Mouse (Mus musculus) embryonic facial prominence, embryonic 10.5 days (tissue): Measurements from ENCODE around the gene Il12b. TPM values are rescaled to one million over a fixed set of nuclear protein-coding genes. Genes with fewer than 3 reads are reported as not detected.

ENCODE experiments used
- DNase-seq: peaks from one replicate; pipeline ENCODE4 v3.0.0-alpha.2; 2017; ENCODE audit warnings: low spot score
- H3K27ac ChIP-seq: fragments of 300-500 bp; sonication (generic); replicated peaks from 2 replicates; pipeline ENCODE4 v1.5.1; 2016; ENCODE audit warnings: mild to moderate bottlenecking
- H3K27me3 ChIP-seq: fragments of 300-500 bp; sonication (generic); replicated peaks from 2 replicates; pipeline ENCODE4 v1.6.1; 2016; ENCODE audit warnings: low read depth, mild to moderate bottlenecking; ENCODE audit not compliant: poor library complexity, severe bottlenecking
- H3K36me3 ChIP-seq: fragments of 300-500 bp; sonication (generic); replicated peaks from 2 replicates; pipeline ENCODE4 v1.6.1; 2016; ENCODE audit warnings: mild to moderate bottlenecking, moderate library complexity
- H3K4me1 ChIP-seq: fragments of 300-500 bp; sonication (generic); 2 replicates; pipeline ENCODE4 v1.6.1; 2016
- H3K4me3 ChIP-seq: fragments of 300-500 bp; sonication (generic); 2 replicates; pipeline ENCODE4 v1.5.1; 2016; ENCODE audit warnings: mild to moderate bottlenecking, moderate library complexity
- H3K9me3 ChIP-seq: fragments of 300-500 bp; sonication (generic); 2 replicates; pipeline ENCODE4 v1.6.1; 2016; ENCODE audit warnings: mild to moderate bottlenecking
- WGBS: fragments of 180-500 bp; shearing (Covaris S2); methylation state at CpG from one replicate; pipeline ENCODE4 v1.1.7; 2016; 5-methylcytosine and 5-hydroxymethylcytosine counted together
- polyA plus RNA-seq: library from polyadenylated mRNA; unstranded; fragments of >200 nt; fragmentation: Nextera tagmentation; extraction: Ambion mirVana; gene quantifications from 2 replicates; pipeline ENCODE4 v1.2.1, GENCODE M21; 2016

Gene Il12b
- polyA plus RNA-seq = not detected in 2 replicates

GRCm38 (mm10) chr11:44399763-44400162 lies at the start of gene Il12b:
TSS of gene Il12b (plus strand) at chr11:44400063.
- H3K4me1 ChIP-seq = peaks cover 6% of the 10 kb centered on the region; the same call in 1 of the 2 replicates
- WGBS = 78% methylated on average over 6 of the region's 6 CpGs

DNA sequence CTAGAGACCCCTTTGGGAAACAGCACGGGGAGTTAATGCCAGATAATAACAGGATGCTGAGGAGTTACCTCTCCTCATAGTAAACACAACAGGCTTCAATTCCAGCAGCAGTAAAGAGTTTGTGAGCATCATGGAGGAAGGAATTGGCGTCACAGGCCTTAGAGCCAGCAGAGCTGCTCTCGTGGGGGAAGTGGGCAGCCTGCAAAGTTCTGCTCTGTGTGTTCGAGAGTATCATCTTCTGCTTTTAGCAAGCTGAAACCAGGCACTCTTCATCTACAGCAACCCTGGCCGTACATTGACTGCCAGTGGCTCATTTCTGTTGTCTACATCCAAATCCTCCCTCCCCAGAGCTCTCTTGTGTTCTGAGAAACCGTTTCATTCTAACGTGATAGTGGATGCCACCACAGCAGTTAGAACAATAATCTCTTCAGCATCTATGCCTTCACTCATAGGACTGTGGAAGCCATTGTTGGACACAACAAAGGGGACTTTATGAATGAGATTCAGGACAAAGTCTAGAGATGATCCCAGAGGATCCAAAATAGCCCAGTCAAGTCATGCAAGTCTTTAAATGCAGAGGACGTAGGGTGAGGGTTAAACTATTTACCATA lies 44.9 kb upstream of the Il12b start:
- no peak overlapping the region for H3K4me3 ChIP-seq
- no peak for DNase-seq
- WGBS = 78% methylated on average over 8 of the region's 8 CpGs
- no peaks in the 10 kb centered on the region for H3K27me3 ChIP-seq
- H3K36me3 ChIP-seq = no peaks in the 10 kb centered on the region
- H3K27ac ChIP-seq = no peak overlapping the region
- no peaks in the 10 kb centered on the region for H3K9me3 ChIP-seq
- H3K4me1 ChIP-seq = no peaks in the 10 kb centered on the region

More at GRCm38 (mm10) chr11:44399763-44400162, at the start of gene Il12b:
- DNase-seq = no peak
- H3K27me3 ChIP-seq = peaks cover 4% of the 10 kb centered on the region; the same call in 1 of the 2 replicates
- peak within 1 kb of the TSS; percentile 72 for H3K27ac ChIP-seq
- peak within 1 kb of the TSS; percentile 58 for H3K4me3 ChIP-seq
- no peaks in the 10 kb centered on the region for H3K9me3 ChIP-seq
- H3K36me3 ChIP-seq = no peaks in the 10 kb centered on the region

GRCm38 (mm10) chr11:44356171-44356570 lies 43.7 kb upstream of the Il12b start:
- Histone ChIP-seq H3K27ac (no peak overlapping the region), H3K4me1 (no peaks in the 10 kb centered on the region), H3K27me3 (no peaks in the 10 kb centered on the region), H3K9me3 (no peaks in the 10 kb centered on the region), H3K4me3 (no peak overlapping the region), H3K36me3 (no peaks in the 10 kb centered on the region)
- DNase-seq = no peak
- 94% methylated on average over 4 of the region's 4 CpGs for WGBS

- no peaks in the 10 kb centered on the region for H3K36me3 ChIP-seq
- H3K27me3 ChIP-seq = no peaks in the 10 kb centered on the region
- no peak for DNase-seq
- H3K4me3 ChIP-seq = no peak overlapping the region
- no peak overlapping the region for H3K27ac ChIP-seq
- H3K9me3 ChIP-seq = no peaks in the 10 kb centered on the region
- no peaks in the 10 kb centered on the region; the same call in 1 of the 2 replicates for H3K4me1 ChIP-seq
These were observed 35.3 kb upstream of the Il12b start for GRCm38 (mm10) chr11:44364536-44364935.

DNA sequence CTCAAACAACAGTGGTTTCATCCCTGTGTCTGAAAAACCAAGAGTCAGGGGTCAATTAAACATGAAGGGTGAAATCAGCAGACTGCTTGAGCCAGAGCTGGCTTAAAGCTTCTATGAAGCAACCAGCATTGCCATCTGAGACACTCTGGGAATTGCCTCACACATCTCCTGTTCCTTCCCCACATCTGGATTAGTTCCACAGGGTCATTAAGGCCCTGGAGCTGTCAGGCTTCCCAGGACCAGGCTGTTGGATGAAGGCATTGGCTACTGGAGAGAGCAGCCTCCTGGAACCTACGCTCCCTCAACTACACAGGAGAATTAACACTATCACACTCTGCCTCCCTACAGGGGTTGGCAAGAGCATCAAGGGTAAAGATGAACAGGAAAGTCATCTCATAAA lies 32.2 kb upstream of the Il12b start:
- Histone ChIP-seq H3K36me3 (no peaks in the 10 kb centered on the region), H3K27me3 (no peaks in the 10 kb centered on the region), H3K9me3 (no peaks in the 10 kb centered on the region), H3K4me1 (no peaks in the 10 kb centered on the region; the same call in 1 of the 2 replicates), H3K27ac (no peak overlapping the region), H3K4me3 (no peak overlapping the region)
- peak; percentile 14 for DNase-seq
- 68% methylated on average over 1 of the region's 1 CpGs for WGBS

GRCm38 (mm10) chr11:44372856-44373255 lies 27.0 kb upstream of the Il12b start:
- Histone ChIP-seq H3K9me3 (no peaks in the 10 kb centered on the region), H3K36me3 (no peaks in the 10 kb centered on the region), H3K4me1 (no peaks in the 10 kb centered on the region; the same call in 1 of the 2 replicates), H3K4me3 (no peak overlapping the region), H3K27ac (no peak overlapping the region), H3K27me3 (no peaks in the 10 kb centered on the region)
- no peak for DNase-seq
- 81% methylated on average over 6 of the region's 6 CpGs for WGBS

- no peak overlapping the region for H3K4me3 ChIP-seq
- no peak overlapping the region for H3K27ac ChIP-seq
- 89% methylated on average over 5 of the region's 5 CpGs for WGBS
- no peaks in the 10 kb centered on the region for H3K36me3 ChIP-seq
- no peak for DNase-seq
- H3K4me1 ChIP-seq = peaks cover 8% of the 10 kb centered on the region
- no peaks in the 10 kb centered on the region for H3K9me3 ChIP-seq
- H3K27me3 ChIP-seq = no peaks in the 10 kb centered on the region
These were observed 22.0 kb upstream of the Il12b start for GRCm38 (mm10) chr11:44377879-44378278.

DNA sequence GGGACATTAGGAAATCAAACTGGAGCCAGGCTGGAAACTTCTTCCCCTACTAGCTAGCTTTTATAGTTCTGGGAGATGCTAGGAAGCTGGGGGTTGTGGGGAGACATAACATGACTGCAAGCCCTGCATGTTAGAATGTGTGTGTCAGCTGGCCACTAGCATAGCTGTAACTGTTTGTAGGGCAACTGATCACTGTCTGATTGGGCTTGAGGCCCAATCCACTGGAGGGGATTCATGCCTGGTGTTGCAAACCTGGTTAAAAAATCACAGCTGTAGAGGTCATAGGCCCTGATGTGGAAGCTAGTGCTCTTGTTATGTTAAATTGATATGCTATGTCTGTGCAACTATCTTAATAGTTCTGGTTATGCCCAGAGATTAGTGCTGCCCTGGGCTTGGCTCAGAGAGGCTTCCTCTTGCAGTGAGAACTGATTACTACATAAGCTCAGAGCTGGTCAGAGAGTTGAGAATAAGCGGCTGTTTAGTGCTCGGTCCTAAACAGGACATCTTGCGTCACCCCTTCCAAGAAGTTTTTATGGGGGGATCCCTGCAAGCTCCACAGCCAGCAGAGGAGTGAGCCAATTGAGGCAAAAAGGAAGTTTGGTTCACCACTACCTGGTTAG lies 19.3 kb upstream of the Il12b start:
- peaks cover 8% of the 10 kb centered on the region for H3K4me1 ChIP-seq
- WGBS = 93% methylated on average over 3 of the region's 3 CpGs
- no peak overlapping the region for H3K4me3 ChIP-seq
- H3K27ac ChIP-seq = no peak overlapping the region
- no peak for DNase-seq
- H3K36me3 ChIP-seq = no peaks in the 10 kb centered on the region
- no peaks in the 10 kb centered on the region for H3K27me3 ChIP-seq
- no peaks in the 10 kb centered on the region for H3K9me3 ChIP-seq

- Histone ChIP-seq H3K4me3 (no peak overlapping the region), H3K27me3 (no peaks in the 10 kb centered on the region), H3K36me3 (no peaks in the 10 kb centered on the region), H3K9me3 (no peaks in the 10 kb centered on the region), H3K4me1 (peaks cover 8% of the 10 kb centered on the region), H3K27ac (no peak overlapping the region)
- 25% methylated on average over 3 of the region's 3 CpGs for WGBS
- DNase-seq = no peak
These were observed 17.7 kb upstream of the Il12b start for GRCm38 (mm10) chr11:44382200-44382599.

DNA sequence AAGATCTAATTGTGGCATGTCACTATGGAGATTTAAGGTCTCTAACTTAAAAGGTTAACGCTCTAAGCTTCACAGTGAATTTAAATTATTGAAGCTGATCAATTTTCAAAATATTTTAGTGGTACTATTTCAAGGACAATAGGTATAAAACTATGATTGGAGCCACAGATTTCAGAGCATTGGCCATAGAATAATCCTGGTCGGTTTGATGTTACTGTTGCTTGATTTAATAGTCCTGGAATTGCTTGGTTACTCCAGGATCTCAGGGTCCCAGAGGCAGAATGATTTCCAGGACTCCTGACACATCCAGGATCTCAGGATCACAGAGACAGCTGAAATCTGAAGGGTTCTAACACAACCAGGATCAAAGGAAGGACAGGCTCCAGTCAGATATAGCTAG lies 12.8 kb upstream of the Il12b start:
- H3K4me3 ChIP-seq = no peak overlapping the region
- WGBS = 82% methylated on average over 2 of the region's 2 CpGs
- no peaks in the 10 kb centered on the region for H3K9me3 ChIP-seq
- H3K4me1 ChIP-seq = peaks cover 15% of the 10 kb centered on the region
- DNase-seq = no peak
- H3K27me3 ChIP-seq = no peaks in the 10 kb centered on the region
- no peak overlapping the region for H3K27ac ChIP-seq
- H3K36me3 ChIP-seq = no peaks in the 10 kb centered on the region

- peaks cover 9% of the 10 kb centered on the region for H3K4me1 ChIP-seq
- peak; percentile 30 for DNase-seq
- no peak overlapping the region for H3K27ac ChIP-seq
- H3K27me3 ChIP-seq = no peaks in the 10 kb centered on the region
- no peaks in the 10 kb centered on the region for H3K36me3 ChIP-seq
- no peaks in the 10 kb centered on the region for H3K9me3 ChIP-seq
- 31% methylated on average over 6 of the region's 6 CpGs for WGBS
- no peak overlapping the region for H3K4me3 ChIP-seq
These were observed 9.7 kb upstream of the Il12b start for GRCm38 (mm10) chr11:44389993-44390701.

GRCm38 (mm10) chr11:44393101-44393810 lies 6.6 kb upstream of the Il12b start:
- Histone ChIP-seq H3K4me1 (peaks cover 9% of the 10 kb centered on the region), H3K36me3 (no peaks in the 10 kb centered on the region), H3K27ac (no peak overlapping the region), H3K4me3 (no peak overlapping the region), H3K9me3 (no peaks in the 10 kb centered on the region), H3K27me3 (peaks cover 2% of the 10 kb centered on the region; the same call in 1 of the 2 replicates)
- no peak for DNase-seq
- 68% methylated on average over 8 of the region's 8 CpGs for WGBS
